Mouse (Mus musculus) erythroblast, embryonic 14.5 days (primary cell): ENCODE results near the gene Hebp1. TPM values are rescaled to one million over a fixed set of nuclear protein-coding genes. Genes with fewer than 3 reads are reported as not detected.
A peak's percentile ranks its signal among the peaks of the same experiment; 100 is the strongest.

Experiments used
- H3K27me3 ChIP-seq: 2 replicates; pipeline ENCODE4 v1.6.1; 2012; ENCODE audit warnings: inconsistent platforms; ENCODE audit not compliant: control insufficient read depth
- H3K36me3 ChIP-seq: 2 replicates; pipeline ENCODE4 v1.6.1; 2012; ENCODE audit warnings: mild to moderate bottlenecking, inconsistent platforms; ENCODE audit not compliant: control insufficient read depth
- H3K4me1 ChIP-seq: 2 replicates; pipeline ENCODE4 v1.6.1; 2012; ENCODE audit warnings: inconsistent platforms; ENCODE audit not compliant: control insufficient read depth
- H3K4me3 ChIP-seq: replicated peaks from 2 replicates; pipeline ENCODE3; 2012; ENCODE audit warnings: moderate library complexity, mild to moderate bottlenecking, inconsistent platforms
- H3K9me3 ChIP-seq: 2 replicates; pipeline ENCODE4 v1.6.1; 2012; ENCODE audit warnings: low read length, inconsistent platforms, mixed read lengths; ENCODE audit not compliant: control insufficient read depth
- GATA1 ChIP-seq: IDR thresholded peaks from 2 replicates; pipeline ENCODE4 v1.6.1; 2012; ENCODE audit warnings: low read length, inconsistent platforms, mixed read lengths
- TAL1 ChIP-seq: IDR thresholded peaks from 3 replicates; pipeline ENCODE4 v1.6.1; 2012; ENCODE audit warnings: low read length, inconsistent platforms, mixed read lengths
- polyA plus RNA-seq: library from polyadenylated mRNA; stranded (reverse); fragments of >175 nt; gene quantifications from 2 replicates; pipeline ENCODE4 v1.2.3, GENCODE M21; 2012

The Hebp1 gene
- polyA plus RNA-seq = 15.1 and 33.8 TPM in 2 replicates

DNA sequence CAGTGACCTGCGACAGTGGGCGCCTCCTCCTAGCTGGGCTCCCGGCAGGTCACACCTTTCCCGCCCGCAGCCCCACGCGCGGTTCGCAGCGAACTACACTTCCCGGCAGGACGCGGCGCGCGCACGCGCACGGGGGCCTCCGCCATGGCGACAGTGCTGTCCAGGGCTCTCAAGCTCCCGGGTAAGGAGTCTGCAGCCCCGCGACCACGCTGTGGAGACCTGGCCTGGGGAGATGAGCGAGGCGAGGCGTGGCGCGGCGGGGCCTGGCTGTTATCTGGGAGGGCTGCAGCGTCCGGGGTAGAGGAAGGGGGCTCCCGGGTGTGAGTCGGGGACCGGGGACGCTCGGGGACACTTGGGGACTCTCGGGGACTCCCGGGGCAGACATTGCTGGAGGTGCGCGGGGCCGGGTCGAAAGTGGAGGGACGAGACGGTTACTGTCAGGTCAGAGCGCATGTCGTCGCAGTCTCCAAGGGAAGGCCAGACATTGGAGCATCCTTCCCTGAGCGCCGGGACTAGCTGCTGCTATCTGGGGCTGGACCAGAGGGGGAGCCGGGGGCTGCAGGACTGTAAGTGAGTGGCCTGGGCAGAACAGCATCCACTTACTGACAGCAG lies at the start of gene Hebp1, which contains the start of gene Fam234b:
TSS of gene Hebp1 (minus strand) at position 102 of the 612 bp plus-strand sequence.
TSS of gene Fam234b (plus strand) at position 57 of the 612 bp plus-strand sequence.
- Histone ChIP-seq H3K9me3 (no peaks in the 10 kb centered on the region), H3K4me3 (peak within 1 kb of the TSS; percentile 99), H3K36me3 (peaks cover 38% of the 10 kb centered on the region), H3K4me1 (peaks cover 87% of the 10 kb centered on the region), H3K27me3 (no peaks in the 10 kb centered on the region)
- TF ChIP-seq GATA1 (no peak), TAL1 (no peak)

DNA sequence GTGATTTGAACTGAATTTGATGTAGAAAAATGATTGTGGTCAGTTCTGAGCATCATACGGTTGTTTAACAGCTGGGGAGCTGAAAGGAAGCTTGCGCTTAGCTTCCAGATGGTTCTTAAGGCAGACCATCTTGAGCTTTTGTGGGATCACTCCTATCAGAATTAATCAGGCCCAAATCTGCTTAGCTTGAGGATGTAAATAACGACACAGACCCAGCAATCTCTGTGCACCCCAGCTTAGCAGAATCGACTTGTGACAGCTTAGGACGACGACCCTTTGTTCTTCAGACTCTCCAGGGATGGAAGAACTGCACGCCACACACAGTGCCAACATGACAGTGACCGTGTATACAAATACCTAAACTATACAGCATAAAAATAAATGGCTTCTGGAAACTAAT lies 47.8 kb upstream of the Hebp1 start:
- TF ChIP-seq GATA1 (no peak), TAL1 (no peak)
- Histone ChIP-seq H3K4me3 (no peak overlapping the region), H3K9me3 (no peaks in the 10 kb centered on the region), H3K27me3 (peaks cover 19% of the 10 kb centered on the region), H3K4me1 (no peaks in the 10 kb centered on the region; the same call in 1 of the 2 replicates), H3K36me3 (no peaks in the 10 kb centered on the region)

DNA sequence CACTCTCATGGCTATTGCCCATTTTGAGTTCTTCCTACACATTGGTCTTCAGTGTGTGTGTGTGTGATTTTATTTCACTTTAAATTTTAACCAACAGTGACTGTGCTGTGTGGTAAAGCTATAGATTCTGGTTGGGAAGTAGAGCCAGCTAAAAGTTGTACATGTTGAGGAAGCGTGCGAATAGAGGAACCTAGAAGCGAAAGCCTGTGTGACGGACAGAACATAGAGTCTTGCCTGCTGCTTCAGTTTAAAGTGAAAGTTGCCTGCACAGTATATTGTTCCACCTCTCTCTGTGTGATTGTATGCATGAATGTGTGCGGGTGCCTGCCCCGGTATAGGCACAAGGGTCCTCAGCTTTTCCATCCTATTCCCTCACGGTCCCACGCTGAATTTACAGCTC lies 42.5 kb upstream of the Hebp1 start:
- Histone ChIP-seq H3K4me3 (no peak overlapping the region), H3K4me1 (peaks cover 2% of the 10 kb centered on the region), H3K27me3 (peaks cover 4% of the 10 kb centered on the region; the same call in 1 of the 2 replicates), H3K9me3 (no peaks in the 10 kb centered on the region), H3K36me3 (peaks cover 28% of the 10 kb centered on the region)
- TF ChIP-seq TAL1 = no peak
- no peak for TF ChIP-seq GATA1

DNA sequence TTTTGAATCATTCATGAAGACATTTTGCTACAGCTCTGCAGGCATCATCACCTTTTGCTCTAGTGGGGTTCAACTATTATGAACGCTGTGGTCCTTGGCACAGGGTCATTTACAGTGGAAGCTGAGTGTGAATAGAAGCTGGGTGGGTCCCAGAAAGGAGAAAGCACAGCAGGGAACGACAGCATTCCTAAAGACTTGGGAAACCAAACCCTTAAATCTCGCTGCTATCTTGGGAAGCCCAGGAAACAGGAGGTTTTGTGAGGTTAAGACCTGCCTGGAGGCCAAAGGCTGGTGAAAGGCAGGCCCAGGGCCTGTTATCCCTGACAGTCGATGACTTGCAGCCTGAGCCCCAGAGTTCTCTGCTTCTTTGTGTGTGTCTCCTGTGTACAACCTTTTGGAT lies 40.4 kb upstream of the Hebp1 start:
- Histone ChIP-seq H3K4me3 (no peak overlapping the region), H3K9me3 (no peaks in the 10 kb centered on the region), H3K27me3 (no peaks in the 10 kb centered on the region), H3K36me3 (peaks cover 49% of the 10 kb centered on the region), H3K4me1 (peaks cover 2% of the 10 kb centered on the region)
- TF ChIP-seq TAL1 = no peak
- TF ChIP-seq GATA1 = no peak

DNA sequence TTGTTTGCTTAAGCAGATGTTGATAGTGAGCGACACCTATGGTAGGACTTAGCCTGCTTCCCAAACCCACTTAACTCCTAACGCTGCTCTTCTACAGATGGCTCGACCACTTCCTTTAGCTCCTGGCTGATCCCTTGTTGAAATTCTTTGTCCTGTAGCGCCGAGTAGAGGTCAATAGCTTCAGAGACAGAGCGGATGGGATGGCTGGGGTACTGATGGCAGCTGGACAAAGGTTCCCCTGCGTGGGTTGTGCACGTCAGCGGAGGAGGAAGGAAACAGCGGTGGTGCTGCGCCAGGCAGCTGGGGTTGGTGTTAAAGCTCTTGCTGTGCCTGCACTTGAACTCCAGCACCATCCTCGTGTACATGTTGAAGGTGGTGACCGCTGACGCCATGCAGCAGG lies 39.5 kb upstream of the Hebp1 start:
- H3K36me3 ChIP-seq = peaks cover 58% of the 10 kb centered on the region
- H3K27me3 ChIP-seq = no peaks in the 10 kb centered on the region
- no peaks in the 10 kb centered on the region for H3K9me3 ChIP-seq
- H3K4me1 ChIP-seq = peaks cover 2% of the 10 kb centered on the region
- no peak for TF ChIP-seq TAL1
- TF ChIP-seq GATA1 = no peak
- no peak overlapping the region for H3K4me3 ChIP-seq

DNA sequence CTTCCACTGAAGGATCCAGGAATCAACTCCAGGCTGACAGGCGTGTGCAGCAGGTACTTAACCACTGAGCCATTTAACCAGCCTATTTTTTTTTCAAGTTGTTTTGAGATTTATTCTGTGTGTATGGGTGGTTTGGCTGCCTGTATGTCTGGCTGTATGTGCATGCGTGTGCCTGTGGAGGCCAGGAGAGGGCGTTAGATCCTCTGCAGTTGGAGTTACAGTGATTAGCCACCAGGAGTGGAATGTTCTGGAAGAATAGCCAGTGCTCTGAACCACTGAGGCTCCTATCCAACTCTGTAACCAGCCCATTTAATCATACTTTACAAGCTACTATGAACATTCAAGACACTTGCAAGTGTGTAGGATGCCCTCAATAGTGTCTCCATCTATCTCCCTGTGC lies 38.8 kb upstream of the Hebp1 start:
- peaks cover 65% of the 10 kb centered on the region for H3K36me3 ChIP-seq
- no peaks in the 10 kb centered on the region for H3K9me3 ChIP-seq
- no peaks in the 10 kb centered on the region for H3K27me3 ChIP-seq
- no peak for TF ChIP-seq TAL1
- no peak for TF ChIP-seq GATA1
- no peak overlapping the region for H3K4me3 ChIP-seq
- peaks cover 2% of the 10 kb centered on the region for H3K4me1 ChIP-seq

DNA sequence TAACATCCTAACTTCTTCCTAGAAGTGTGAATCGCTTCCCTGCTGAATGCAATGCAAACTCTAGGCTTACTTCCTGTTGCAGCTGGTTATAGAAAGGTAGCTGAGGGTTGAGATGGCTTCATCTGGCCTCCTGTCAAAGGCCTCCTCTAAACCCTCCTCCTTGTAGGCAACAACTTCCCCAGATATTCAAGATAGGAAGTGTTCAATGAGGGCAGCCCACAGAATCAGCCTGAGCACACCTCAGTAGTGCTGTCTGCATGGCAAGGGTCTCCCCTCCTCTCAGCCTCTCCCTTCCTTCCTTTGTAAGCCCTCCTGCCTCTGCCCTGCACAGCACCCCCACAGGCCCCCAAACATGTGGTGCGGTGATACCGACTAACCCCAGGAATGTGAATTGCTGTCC lies 37.9 kb upstream of the Hebp1 start:
- no peaks in the 10 kb centered on the region for H3K9me3 ChIP-seq
- H3K4me3 ChIP-seq = no peak overlapping the region
- H3K36me3 ChIP-seq = peaks cover 72% of the 10 kb centered on the region
- H3K4me1 ChIP-seq = peaks cover 2% of the 10 kb centered on the region; the same call in 1 of the 2 replicates
- TF ChIP-seq TAL1 (no peak), GATA1 (no peak)
- no peaks in the 10 kb centered on the region for H3K27me3 ChIP-seq

DNA sequence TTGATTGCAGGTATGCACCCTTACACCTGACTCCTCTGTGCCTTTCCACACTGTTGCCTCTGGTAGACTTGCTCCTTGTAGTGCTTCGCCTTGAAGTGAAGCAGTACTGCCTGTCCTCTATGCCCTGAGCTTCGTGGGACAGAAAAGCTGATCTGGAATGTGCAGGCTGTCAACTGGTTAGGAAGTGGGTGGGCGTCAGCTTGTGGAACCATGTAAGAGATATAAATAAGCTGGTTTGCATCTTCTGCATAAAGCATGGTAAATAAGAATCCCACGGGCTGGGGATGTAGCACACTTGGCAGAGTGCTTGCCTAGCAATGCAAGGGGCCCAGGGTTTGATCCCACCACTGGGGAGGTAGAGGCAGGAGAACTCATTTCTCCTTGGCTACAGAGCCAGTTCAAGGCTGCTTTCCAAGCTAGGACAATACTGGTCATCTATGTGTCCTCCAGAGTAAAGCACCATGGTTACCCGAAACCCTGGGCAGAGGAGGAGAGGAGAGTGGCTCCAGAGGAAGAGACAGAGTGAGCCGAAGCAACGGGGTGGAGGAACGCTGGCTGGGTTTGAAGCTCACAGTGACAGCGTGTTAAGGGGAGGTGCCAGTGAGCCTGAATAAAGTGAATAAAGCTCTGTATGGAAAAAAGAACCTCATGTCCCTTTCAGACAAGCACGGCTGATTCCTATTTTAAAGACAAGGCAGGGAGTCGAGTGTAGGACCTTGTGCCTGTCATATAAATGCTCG lies 34.8 kb upstream of the Hebp1 start:
- H3K4me3 ChIP-seq = no peak overlapping the region
- peaks cover 9% of the 10 kb centered on the region for H3K4me1 ChIP-seq
- no peaks in the 10 kb centered on the region for H3K9me3 ChIP-seq
- no peaks in the 10 kb centered on the region for H3K27me3 ChIP-seq
- TF ChIP-seq GATA1 (no peak), TAL1 (no peak)
- H3K36me3 ChIP-seq = peaks cover 97% of the 10 kb centered on the region

DNA sequence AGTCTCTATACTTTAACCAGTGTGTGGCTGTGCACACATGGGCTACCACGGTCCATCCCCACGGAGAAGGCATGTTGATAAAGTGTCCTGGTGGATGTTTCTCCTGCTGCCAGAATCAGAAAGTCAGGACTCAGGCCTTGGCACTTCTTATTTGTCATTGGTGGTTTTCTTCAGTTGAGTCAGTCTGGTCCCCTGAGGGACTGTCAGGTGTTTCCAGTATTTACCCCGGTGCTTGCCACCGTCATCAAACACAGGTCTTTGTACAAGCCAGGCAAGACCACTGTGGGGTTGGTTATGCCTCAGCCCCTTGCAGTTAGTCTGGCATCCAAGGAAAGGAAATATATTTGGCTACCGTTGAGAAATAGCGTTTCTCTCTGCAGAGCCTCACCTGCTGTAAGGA lies 32.8 kb upstream of the Hebp1 start:
- TF ChIP-seq GATA1 = no peak
- no peak for TF ChIP-seq TAL1
- no peaks in the 10 kb centered on the region for H3K27me3 ChIP-seq
- H3K36me3 ChIP-seq = peaks cover 97% of the 10 kb centered on the region
- H3K4me3 ChIP-seq = no peak overlapping the region
- H3K9me3 ChIP-seq = no peaks in the 10 kb centered on the region
- peaks cover 7% of the 10 kb centered on the region for H3K4me1 ChIP-seq

DNA sequence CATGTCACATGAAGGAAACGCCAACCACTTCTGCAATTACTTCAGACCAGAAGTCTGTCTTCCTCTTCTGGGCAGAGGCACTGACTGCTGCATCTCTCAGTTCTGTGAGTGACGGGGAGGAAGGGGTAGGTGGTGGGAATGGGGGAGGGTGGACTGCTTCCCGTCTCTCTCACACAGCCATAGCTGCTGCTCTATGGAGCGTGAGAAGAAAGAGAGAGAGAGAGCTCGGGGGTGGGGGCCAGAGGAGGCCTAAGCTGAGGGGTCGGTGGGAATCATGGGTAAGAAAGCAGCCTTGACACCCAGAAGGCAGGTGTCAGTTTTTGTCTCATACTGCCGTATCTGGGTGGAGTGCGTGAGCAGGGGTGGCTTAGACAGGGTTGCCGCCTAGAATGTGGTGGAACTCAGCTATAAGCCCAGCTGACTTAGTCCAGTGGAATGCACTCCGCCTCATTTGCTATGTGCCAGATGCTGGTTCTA lies 30.7 kb upstream of the Hebp1 start:
- no peak overlapping the region for H3K4me3 ChIP-seq

More for the DNA sequence above, 30.7 kb upstream of the Hebp1 start:
- no peaks in the 10 kb centered on the region for H3K27me3 ChIP-seq
- peaks cover 7% of the 10 kb centered on the region for H3K4me1 ChIP-seq
- H3K9me3 ChIP-seq = no peaks in the 10 kb centered on the region
- peaks cover 96% of the 10 kb centered on the region for H3K36me3 ChIP-seq
- no peak for TF ChIP-seq GATA1
- no peak for TF ChIP-seq TAL1
